Mouse (Mus musculus): ENCODE data around the gene Syn3. TPM values are rescaled to one million over a fixed set of nuclear protein-coding genes. Genes with fewer than 3 reads are reported as not detected.

The Syn3 gene
- polyA plus RNA-seq, 1 experiment from 2014 or later: 0.22 TPM

DNA sequence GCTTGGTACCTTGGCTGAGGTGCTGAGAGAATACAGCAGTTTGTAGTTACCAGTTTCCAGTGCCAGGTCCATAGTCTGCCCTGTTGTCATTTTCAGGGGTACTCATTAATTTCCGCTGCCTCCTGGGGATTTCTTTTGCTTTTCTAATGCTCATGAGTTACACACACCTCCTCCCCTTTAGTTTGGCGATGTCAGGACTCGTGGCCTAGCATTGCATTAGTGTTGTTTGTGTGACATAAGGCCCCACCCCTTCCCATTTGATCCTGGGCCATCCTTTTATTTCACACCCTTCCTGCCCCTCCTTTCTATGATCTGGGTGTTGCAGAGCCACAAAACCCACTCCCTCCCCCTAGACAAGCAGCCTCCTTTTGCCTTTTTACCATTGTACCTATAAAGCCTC is 334.6 kb downstream of the Syn3 start:
- H3K27ac ChIP-seq (ENCODE audit: low read length): no peak overlapping the region
- 36% methylated on average over 3 of the region's 3 CpGs for WGBS (ENCODE audit: insufficient replicate concordance)
- H3K36me3 ChIP-seq (ENCODE audit: control insufficient read depth, insufficient read depth): no peaks in the 10 kb centered on the region
- no peak overlapping the region for H3K4me3 ChIP-seq (ENCODE audit: low read depth, low read length)
- no peaks in the 10 kb centered on the region for H3K27me3 ChIP-seq (ENCODE audit: control insufficient read depth, insufficient read depth, low read depth, low read length)
- no peak overlapping the region for H3K9ac ChIP-seq (ENCODE audit: low read depth, low read length)
- no peak for ATAC-seq (ENCODE audit: low read depth)
- no peaks in the 10 kb centered on the region; the same call in 1 of the 2 replicates for H3K4me1 ChIP-seq (ENCODE audit: control insufficient read depth, low read depth, low read length)
- H3K4me2 ChIP-seq (ENCODE audit: low read depth, low read length): no peak overlapping the region
- H3K9me3 ChIP-seq (replicated peaks; ENCODE audit: control insufficient read depth, low read length): no peaks in the 10 kb centered on the region

DNA sequence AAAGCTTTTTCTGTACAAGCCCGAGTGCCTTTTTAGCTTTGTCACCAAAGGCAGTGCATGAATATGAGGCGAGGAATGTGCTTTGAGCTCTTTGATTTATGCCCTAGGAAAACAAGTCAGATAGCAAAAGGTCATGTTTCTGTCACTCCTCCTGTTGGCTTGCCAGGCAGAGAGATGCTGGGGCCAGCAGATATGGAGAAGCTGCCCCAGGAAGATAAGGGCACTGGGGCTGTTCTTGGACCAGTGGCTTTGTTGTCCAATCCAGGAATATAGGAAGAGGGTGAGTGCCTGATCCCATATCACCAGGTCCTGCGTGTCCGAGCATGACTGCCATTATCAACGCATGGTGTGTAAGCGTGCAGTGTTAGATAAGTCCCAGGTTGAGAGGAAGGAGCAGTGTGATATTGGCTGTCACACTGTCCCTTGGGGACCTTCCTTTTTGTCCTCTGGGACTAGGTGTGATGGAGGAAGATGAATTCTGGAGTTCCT is 336.9 kb downstream of the Syn3 start:
- Histone ChIP-seq H3K4me2 (ENCODE audit: low read depth, low read length) (no peak overlapping the region), H3K4me1 (ENCODE audit: control insufficient read depth, low read depth, low read length) (no peaks in the 10 kb centered on the region), H3K36me3 (ENCODE audit: control insufficient read depth, insufficient read depth) (no peaks in the 10 kb centered on the region), H3K27ac (ENCODE audit: low read length) (no peak overlapping the region), H3K9ac (ENCODE audit: low read depth, low read length) (no peak overlapping the region), H3K4me3 (ENCODE audit: low read depth, low read length) (no peak overlapping the region), H3K9me3 (replicated peaks; ENCODE audit: control insufficient read depth, low read length) (no peaks in the 10 kb centered on the region), H3K27me3 (ENCODE audit: control insufficient read depth, insufficient read depth, low read depth, low read length) (no peaks in the 10 kb centered on the region)
- ATAC-seq (ENCODE audit: low read depth): peak; percentile 67
- 29% methylated on average over 6 of the region's 6 CpGs for WGBS (ENCODE audit: insufficient replicate concordance)

DNA sequence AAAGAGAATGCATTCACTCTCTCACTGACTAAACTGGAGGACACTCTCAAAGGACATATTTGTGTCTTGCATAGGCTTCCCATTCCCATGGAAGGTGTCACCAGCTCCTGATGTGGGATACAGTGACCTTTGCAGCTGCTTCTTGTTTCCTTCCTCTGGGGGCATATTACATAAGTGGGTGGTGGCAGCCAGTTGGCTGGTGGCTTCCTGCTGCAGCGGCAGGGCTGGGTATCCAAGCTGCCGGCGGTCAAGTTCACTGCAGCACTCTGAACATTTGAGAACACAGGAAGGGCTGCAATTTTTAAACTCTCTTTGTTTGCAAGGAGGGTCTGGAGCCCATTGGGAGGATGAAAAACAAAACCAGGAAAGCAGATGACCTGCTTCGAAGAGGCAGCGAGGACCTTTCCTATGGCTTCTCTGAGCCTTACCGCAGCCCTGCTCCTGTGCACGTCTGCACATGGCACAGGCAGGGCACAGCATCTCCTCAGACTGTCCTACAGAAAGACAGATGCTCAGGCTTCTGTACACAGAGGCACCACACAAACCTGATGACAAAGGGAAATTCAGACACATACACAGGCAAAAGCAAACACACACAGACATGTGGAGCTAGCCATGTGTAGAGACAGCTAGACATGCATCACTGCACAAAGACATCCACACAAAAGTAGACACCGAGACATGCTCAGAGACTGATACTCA is 340.3 kb downstream of the Syn3 start:
- H3K9ac ChIP-seq (ENCODE audit: low read depth, low read length): no peak overlapping the region
- H3K9me3 ChIP-seq (replicated peaks; ENCODE audit: control insufficient read depth, low read length): no peaks in the 10 kb centered on the region
- H3K4me1 ChIP-seq (ENCODE audit: control insufficient read depth, low read depth, low read length): no peaks in the 10 kb centered on the region
- H3K27me3 ChIP-seq (ENCODE audit: control insufficient read depth, insufficient read depth, low read depth, low read length): no peaks in the 10 kb centered on the region
- WGBS (ENCODE audit: insufficient replicate concordance): 39% methylated on average over 8 of the region's 8 CpGs
- H3K4me2 ChIP-seq (ENCODE audit: low read depth, low read length): no peak overlapping the region
- no peaks in the 10 kb centered on the region for H3K36me3 ChIP-seq (ENCODE audit: control insufficient read depth, insufficient read depth)
- H3K4me3 ChIP-seq (ENCODE audit: low read depth, low read length): no peak overlapping the region
- ATAC-seq (ENCODE audit: low read depth): no peak
- H3K27ac ChIP-seq (ENCODE audit: low read length): no peak overlapping the region

DNA sequence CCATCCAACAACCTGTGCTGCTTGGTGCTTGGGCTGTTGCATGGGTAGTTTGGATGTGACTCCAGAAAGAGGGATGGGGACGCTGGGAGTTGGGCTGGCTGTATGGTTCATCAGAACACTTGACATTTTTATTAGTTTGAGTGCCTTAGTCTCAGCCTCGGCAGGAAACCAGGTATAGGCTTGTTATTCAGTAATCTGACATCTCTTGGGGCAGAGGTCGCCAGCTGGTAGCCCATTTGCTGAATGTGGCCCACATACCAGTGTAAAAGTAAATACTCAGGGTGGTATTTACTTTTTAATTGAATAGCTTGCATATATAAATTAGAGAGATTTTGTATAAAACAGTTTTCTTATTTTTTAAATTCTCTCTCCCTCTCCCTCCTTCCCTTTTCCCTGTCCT is 343.4 kb downstream of the Syn3 start:
- Histone ChIP-seq H3K27ac (ENCODE audit: low read length) (no peak overlapping the region), H3K4me2 (ENCODE audit: low read depth, low read length) (no peak overlapping the region), H3K9me3 (replicated peaks; ENCODE audit: control insufficient read depth, low read length) (no peaks in the 10 kb centered on the region), H3K9ac (ENCODE audit: low read depth, low read length) (no peak overlapping the region), H3K4me3 (ENCODE audit: low read depth, low read length) (no peak overlapping the region), H3K36me3 (ENCODE audit: control insufficient read depth, insufficient read depth) (no peaks in the 10 kb centered on the region), H3K4me1 (ENCODE audit: control insufficient read depth, low read depth, low read length) (no peaks in the 10 kb centered on the region), H3K27me3 (ENCODE audit: control insufficient read depth, insufficient read depth, low read depth, low read length) (no peaks in the 10 kb centered on the region)
- no peak for ATAC-seq (ENCODE audit: low read depth)
- 32% methylated on average over 3 of the region's 3 CpGs for WGBS (ENCODE audit: insufficient replicate concordance)

DNA sequence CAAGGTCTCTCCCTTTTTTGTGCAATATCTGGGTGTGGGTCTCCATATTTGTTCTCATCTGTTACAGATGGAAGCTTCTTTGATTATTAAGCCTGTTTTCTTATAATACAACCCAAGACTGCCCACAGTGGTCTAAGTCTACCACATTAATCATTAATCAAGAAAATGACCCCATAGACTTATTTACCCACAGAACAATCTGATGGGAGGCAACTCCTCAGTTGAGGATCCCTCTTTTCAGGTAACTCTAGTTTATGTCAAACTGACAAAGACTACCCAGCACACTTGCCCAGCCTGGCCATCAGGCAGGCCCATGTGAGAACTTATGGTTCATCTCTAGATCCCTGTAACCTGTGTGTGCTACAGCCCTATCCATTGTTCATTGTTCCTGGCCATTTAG is 345.5 kb downstream of the Syn3 start:
- Histone ChIP-seq H3K4me3 (ENCODE audit: low read depth, low read length) (no peak overlapping the region), H3K4me1 (ENCODE audit: control insufficient read depth, low read depth, low read length) (no peaks in the 10 kb centered on the region), H3K36me3 (ENCODE audit: control insufficient read depth, insufficient read depth) (no peaks in the 10 kb centered on the region), H3K9ac (ENCODE audit: low read depth, low read length) (no peak overlapping the region), H3K27me3 (ENCODE audit: control insufficient read depth, insufficient read depth, low read depth, low read length) (no peaks in the 10 kb centered on the region), H3K27ac (ENCODE audit: low read length) (no peak overlapping the region), H3K4me2 (ENCODE audit: low read depth, low read length) (no peak overlapping the region), H3K9me3 (replicated peaks; ENCODE audit: control insufficient read depth, low read length) (no peaks in the 10 kb centered on the region)
- ATAC-seq (ENCODE audit: low read depth): no peak

DNA sequence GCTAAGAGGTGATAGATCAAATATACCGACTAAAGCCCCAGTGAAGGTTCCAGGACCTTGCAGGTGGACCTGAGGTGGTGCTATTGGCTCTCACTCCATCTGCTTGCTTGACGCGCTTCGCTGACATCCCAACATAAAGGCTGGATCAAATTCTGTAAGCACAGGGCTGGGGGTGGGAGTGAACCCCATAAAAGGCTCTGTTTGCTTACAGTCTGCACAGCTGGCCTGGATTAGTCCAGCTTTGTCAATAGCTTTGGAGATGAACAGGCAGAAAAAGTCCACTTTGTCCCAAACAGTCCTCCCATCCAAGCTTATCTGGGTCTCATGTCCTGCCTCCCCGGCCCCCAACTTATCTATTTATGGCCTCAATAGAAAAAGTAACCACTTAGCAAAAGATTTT is 347.3 kb downstream of the Syn3 start:
- ATAC-seq (ENCODE audit: low read depth): no peak
- Histone ChIP-seq H3K27me3 (ENCODE audit: control insufficient read depth, insufficient read depth, low read depth, low read length) (no peaks in the 10 kb centered on the region), H3K4me3 (ENCODE audit: low read depth, low read length) (no peak overlapping the region), H3K4me1 (ENCODE audit: control insufficient read depth, low read depth, low read length) (no peaks in the 10 kb centered on the region), H3K9me3 (replicated peaks; ENCODE audit: control insufficient read depth, low read length) (no peaks in the 10 kb centered on the region), H3K27ac (ENCODE audit: low read length) (no peak overlapping the region), H3K4me2 (ENCODE audit: low read depth, low read length) (no peak overlapping the region), H3K9ac (ENCODE audit: low read depth, low read length) (no peak overlapping the region), H3K36me3 (ENCODE audit: control insufficient read depth, insufficient read depth) (no peaks in the 10 kb centered on the region)
- WGBS (ENCODE audit: insufficient replicate concordance): 62% methylated on average over 5 of the region's 5 CpGs

DNA sequence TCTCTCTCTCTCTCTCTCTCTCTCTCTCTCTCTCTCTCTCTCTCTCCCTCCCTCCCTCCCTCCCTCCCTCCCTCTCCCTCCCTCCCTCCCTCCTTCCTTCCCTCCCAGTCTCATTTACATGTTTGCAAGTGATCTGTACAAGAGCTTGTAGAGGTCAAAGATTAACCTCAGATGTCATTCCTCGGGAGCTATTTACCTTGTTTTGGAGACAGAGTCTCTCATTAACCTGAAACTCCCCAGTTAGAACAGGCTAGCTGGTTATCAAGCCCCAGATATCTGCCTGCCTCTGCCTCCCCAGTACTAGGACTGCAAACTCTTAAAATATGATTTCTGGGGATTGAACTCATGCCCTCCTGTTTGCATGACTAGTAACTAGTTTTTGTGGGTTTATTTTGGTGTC is 348.6 kb downstream of the Syn3 start:
- H3K4me1 ChIP-seq (ENCODE audit: control insufficient read depth, low read depth, low read length): no peaks in the 10 kb centered on the region
- WGBS (ENCODE audit: insufficient replicate concordance): 35% methylated on average over 1 of the region's 1 CpGs
- H3K9me3 ChIP-seq (replicated peaks; ENCODE audit: control insufficient read depth, low read length): no peaks in the 10 kb centered on the region
- H3K4me3 ChIP-seq (ENCODE audit: low read depth, low read length): no peak overlapping the region
- H3K4me2 ChIP-seq (ENCODE audit: low read depth, low read length): no peak overlapping the region
- no peaks in the 10 kb centered on the region for H3K27me3 ChIP-seq (ENCODE audit: control insufficient read depth, insufficient read depth, low read depth, low read length)
- no peak overlapping the region for H3K27ac ChIP-seq (ENCODE audit: low read length)
- no peak for ATAC-seq (ENCODE audit: low read depth)
- H3K36me3 ChIP-seq (ENCODE audit: control insufficient read depth, insufficient read depth): no peaks in the 10 kb centered on the region
- no peak overlapping the region for H3K9ac ChIP-seq (ENCODE audit: low read depth, low read length)

DNA sequence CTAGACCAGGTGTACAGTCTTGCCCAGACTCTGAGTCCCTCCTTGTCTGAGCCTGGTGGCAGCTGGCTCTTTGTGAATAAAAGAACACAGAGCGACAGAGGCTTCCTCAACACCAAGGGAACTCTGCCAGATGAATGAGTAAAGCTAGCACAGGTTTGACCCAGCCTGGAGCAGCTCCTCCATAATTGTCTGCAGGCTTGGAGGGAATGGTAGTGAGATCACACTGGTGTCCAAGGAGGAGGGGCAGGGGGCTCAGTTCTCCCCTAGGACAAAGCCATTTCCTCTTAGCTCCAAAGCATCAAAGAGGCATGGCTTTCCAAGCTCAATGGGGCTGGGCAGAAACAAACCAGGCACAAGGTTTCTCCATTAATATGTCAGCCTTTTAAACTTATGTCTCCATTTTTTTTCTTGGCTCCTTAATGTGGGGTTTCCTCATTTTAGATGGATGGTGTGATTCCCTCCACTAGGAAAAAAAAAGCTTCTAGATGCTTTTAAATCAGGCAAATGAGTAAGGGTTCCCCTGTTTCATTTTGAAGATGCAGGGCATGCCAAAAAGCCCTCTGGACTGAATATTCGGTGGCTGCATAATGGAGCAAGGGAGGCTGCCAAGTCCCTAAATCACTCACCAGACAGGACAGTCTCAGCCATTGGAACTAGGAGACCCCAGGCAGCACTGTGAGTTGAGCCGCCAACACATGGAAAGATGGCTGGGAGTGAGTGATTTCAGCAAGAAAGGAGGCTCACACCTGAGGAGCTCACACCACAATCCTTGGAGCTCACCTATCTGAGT is 349.5 kb downstream of the Syn3 start:
- H3K9ac ChIP-seq (ENCODE audit: low read depth, low read length): no peak overlapping the region
- WGBS (ENCODE audit: insufficient replicate concordance): 63% methylated on average over 3 of the region's 3 CpGs
- no peaks in the 10 kb centered on the region for H3K9me3 ChIP-seq (replicated peaks; ENCODE audit: control insufficient read depth, low read length)
- H3K4me3 ChIP-seq (ENCODE audit: low read depth, low read length): no peak overlapping the region
- H3K27me3 ChIP-seq (ENCODE audit: control insufficient read depth, insufficient read depth, low read depth, low read length): no peaks in the 10 kb centered on the region
- no peaks in the 10 kb centered on the region for H3K4me1 ChIP-seq (ENCODE audit: control insufficient read depth, low read depth, low read length)
- H3K36me3 ChIP-seq (ENCODE audit: control insufficient read depth, insufficient read depth): no peaks in the 10 kb centered on the region
- H3K27ac ChIP-seq (ENCODE audit: low read length): no peak overlapping the region
- H3K4me2 ChIP-seq (ENCODE audit: low read depth, low read length): no peak overlapping the region
- ATAC-seq (ENCODE audit: low read depth): no peak

DNA sequence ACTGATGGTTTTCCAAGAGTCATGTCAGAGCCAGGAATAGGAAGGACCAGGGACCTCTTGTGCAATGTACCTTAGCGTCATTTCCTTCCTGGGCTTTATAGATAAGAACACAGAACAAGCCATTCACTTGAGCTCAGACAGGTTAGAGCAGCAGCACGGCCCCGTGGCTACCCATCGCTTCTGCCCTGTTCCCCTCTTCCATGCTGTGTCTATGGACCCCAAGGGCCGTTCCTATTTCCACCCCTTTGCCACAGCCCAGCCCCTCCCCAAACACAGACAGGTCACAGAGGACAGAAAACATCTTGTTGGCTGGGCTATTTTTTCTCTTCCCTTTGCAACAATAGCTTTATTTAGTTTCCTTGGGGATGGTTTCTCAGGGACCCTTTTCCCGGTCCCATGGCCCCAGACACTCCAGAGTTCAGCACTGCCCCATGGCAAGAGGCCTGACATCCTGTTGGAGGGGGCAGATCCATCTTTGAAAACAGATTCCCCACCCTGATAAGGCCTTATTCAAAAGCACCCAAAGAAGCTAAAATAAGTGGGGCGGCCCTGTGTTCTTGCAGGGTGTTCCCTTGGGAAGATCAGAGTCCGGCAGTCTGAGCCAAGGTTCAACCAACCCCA is 359.5 kb downstream of the Syn3 start:
- no peak overlapping the region for H3K4me2 ChIP-seq (ENCODE audit: low read depth, low read length)
- WGBS (ENCODE audit: insufficient replicate concordance): 22% methylated on average over 8 of the region's 8 CpGs
- no peaks in the 10 kb centered on the region for H3K4me1 ChIP-seq (ENCODE audit: control insufficient read depth, low read depth, low read length)
- no peak for ATAC-seq (ENCODE audit: low read depth)
- no peak overlapping the region for H3K9ac ChIP-seq (ENCODE audit: low read depth, low read length)
- no peaks in the 10 kb centered on the region for H3K9me3 ChIP-seq (replicated peaks; ENCODE audit: control insufficient read depth, low read length)
- no peaks in the 10 kb centered on the region for H3K27me3 ChIP-seq (ENCODE audit: control insufficient read depth, insufficient read depth, low read depth, low read length)
- no peaks in the 10 kb centered on the region for H3K36me3 ChIP-seq (ENCODE audit: control insufficient read depth, insufficient read depth)
- no peak overlapping the region for H3K27ac ChIP-seq (ENCODE audit: low read length)
- H3K4me3 ChIP-seq (ENCODE audit: low read depth, low read length): no peak overlapping the region
